Mouse (Mus musculus): ENCODE measurements around the gene Atg3. TPM values are rescaled to one million over a fixed set of nuclear protein-coding genes. Genes with fewer than 3 reads are reported as not detected.
A peak's percentile ranks its signal among the peaks of the same experiment; 100 is the strongest.

Gene Atg3
- polyA plus RNA-seq, 1 experiment from 2014 or later, result 34.6 TPM

DNA sequence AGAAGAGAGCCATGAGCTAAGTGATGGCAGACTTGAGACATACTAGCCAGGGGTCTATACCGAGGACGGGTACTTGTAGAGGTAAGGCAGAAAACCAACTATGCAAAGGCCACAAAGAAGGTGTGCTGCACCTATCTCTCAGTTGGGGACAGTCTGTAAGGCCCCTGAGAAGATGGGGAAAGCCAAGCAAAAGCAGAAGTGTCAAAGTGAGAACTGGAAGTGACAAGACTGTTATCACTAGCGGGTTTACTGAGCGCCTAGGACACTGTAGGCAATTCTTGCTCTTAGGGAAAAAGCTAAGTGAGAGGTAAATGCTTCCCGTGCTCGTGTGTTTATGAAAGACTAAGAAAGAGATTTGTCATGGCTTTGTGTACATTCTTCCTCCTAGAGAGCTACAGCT lies 13.5 kb upstream of the Atg3 start:
- H3K36me3 ChIP-seq, result peaks cover 66% of the 10 kb centered on the region
- 94% methylated on average over 6 of the region's 6 CpGs for WGBS

DNA sequence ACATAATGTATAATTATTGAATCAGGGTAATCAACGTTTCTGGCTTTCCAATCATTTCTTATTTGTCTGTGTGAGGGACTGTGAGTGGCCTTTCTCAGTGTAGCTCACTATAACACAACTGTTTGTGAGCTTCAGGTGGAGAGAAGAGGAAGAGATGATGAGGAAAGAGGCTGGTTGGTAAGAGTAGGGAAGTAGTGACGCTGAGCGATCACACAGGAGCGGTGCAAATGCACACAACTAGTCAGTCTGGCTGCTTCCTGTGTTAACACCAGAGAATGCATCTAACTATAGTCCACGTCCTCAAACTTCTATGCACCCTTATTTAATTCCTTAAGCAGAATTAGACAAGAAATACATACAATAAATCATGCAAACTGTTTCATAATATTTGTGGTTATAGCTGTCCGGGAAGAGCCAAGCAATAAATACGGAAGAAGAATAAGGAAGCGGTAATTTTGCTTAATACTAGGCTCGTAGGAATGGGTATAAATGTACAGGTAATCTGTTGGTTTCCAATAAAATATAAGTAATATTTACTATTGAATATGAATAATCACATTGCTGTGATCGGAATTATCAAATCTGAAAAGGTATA lies 10.0 kb upstream of the Atg3 start:
- Histone ChIP-seq H3K9me3 (no peaks in the 10 kb centered on the region), H3K9ac (no peak overlapping the region), H3K4me3 (no peak overlapping the region), H3K4me1 (no peaks in the 10 kb centered on the region), H3K4me2 (no peak overlapping the region), H3K27ac (no peak overlapping the region), H3K36me3 (peaks cover 53% of the 10 kb centered on the region), H3K27me3 (no peaks in the 10 kb centered on the region)
- ATAC-seq (ENCODE audit: insufficient number of reproducible peaks, insufficient read depth, low FRiP score, low TSS enrichment, low read depth), result no peak
- WGBS, result 93% methylated on average over 10 of the region's 10 CpGs

More for the DNA sequence above, 13.5 kb upstream of the Atg3 start:
- H3K9me3 ChIP-seq, result no peaks in the 10 kb centered on the region
- no peak for ATAC-seq (ENCODE audit: insufficient number of reproducible peaks, insufficient read depth, low FRiP score, low TSS enrichment, low read depth)
- H3K4me1 ChIP-seq, result no peaks in the 10 kb centered on the region
- no peak overlapping the region for H3K4me3 ChIP-seq
- no peak overlapping the region for H3K4me2 ChIP-seq
- H3K27me3 ChIP-seq, result no peaks in the 10 kb centered on the region
- no peak overlapping the region for H3K27ac ChIP-seq
- no peak overlapping the region for H3K9ac ChIP-seq

DNA sequence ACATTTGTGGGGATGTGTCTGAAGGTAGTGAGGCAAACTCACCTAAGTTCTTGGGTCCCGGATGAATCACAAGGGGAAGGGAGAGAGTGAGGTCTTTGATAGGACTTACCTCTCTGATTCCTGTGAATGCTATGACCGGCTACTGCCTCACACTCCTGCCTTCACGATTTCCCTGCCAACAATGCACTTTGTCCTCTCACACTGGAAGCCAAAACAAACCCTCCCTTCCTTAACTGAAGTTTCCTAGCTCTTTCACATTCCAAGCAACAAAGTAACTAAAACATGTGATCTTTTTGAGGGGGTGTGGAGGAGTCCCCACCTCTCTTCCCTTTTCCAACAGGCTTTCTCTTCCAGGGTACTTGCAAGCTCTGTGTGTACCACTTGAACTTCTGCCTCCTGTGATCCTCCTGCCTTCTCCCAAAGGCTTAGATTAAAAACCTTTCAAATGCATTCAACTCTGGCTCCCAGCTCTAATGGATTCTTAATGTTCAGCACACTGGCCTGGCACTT lies 3.8 kb upstream of the Atg3 start:
- no peak overlapping the region for H3K9ac ChIP-seq
- no peaks in the 10 kb centered on the region for H3K9me3 ChIP-seq
- H3K27ac ChIP-seq, result no peak overlapping the region
- no peak overlapping the region for H3K4me2 ChIP-seq
- H3K27me3 ChIP-seq, result no peaks in the 10 kb centered on the region
- no peak for ATAC-seq (ENCODE audit: insufficient number of reproducible peaks, insufficient read depth, low FRiP score, low TSS enrichment, low read depth)
- WGBS, result 88% methylated on average over 3 of the region's 3 CpGs
- H3K4me3 ChIP-seq, result no peak overlapping the region
- H3K36me3 ChIP-seq, result peaks cover 23% of the 10 kb centered on the region
- peaks cover 9% of the 10 kb centered on the region for H3K4me1 ChIP-seq

DNA sequence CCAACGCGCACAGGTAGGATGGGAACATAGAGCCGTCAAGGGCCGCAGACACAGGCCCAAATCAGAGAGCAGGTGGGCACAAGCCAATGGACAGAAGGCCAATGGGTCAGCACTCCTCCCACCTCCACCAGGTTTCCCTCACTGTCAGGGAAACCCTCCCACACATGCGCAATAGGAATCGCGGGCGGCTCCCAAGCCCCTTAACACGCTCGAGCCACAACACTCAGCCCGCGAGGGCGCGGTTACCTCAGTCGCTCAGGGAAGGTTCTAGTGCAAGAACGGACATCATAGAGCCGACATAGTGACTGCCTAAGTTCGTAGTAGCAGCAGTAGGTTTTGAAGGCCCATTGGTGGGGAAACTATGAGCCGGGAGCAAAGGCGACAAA lies 456 bp upstream of the Atg3 start:
- Histone ChIP-seq H3K4me3 (peak overlapping the region; percentile 92), H3K36me3 (peaks cover 9% of the 10 kb centered on the region; the same call in 1 of the 2 replicates), H3K27me3 (no peaks in the 10 kb centered on the region), H3K4me1 (peaks cover 16% of the 10 kb centered on the region), H3K9ac (peak overlapping the region; percentile 82), H3K9me3 (no peaks in the 10 kb centered on the region), H3K4me2 (peak overlapping the region; percentile 82), H3K27ac (peak overlapping the region; percentile 90)
- peak; percentile 64 for ATAC-seq (ENCODE audit: insufficient number of reproducible peaks, insufficient read depth, low FRiP score, low TSS enrichment, low read depth)
- under 1% methylated on average over 20 of the region's 20 CpGs for WGBS

DNA sequence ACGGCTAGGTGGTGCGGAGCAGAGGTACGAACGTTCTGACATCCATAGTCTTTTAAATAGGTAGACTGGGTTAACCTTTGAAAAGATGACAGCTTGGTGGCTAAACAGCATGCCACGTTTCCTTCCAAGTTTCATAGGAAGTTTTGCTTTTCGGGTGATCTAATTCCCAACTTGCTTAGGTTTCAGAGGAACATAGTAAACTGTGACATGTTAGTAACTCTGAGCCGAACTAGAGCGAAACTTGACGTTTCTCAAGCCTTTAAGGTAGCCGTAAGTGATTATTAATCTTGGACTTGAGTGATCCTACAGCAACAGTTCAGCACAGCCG lies 768 bp downstream of the Atg3 start:
- peak overlapping the region; percentile 90 for H3K27ac ChIP-seq
- no peaks in the 10 kb centered on the region for H3K9me3 ChIP-seq
- H3K4me3 ChIP-seq, result peak overlapping the region; percentile 92
- 4% methylated on average over 11 of the region's 11 CpGs for WGBS
- H3K27me3 ChIP-seq, result no peaks in the 10 kb centered on the region
- H3K4me1 ChIP-seq, result peaks cover 16% of the 10 kb centered on the region
- peaks cover 7% of the 10 kb centered on the region; the same call in 1 of the 2 replicates for H3K36me3 ChIP-seq
- peak overlapping the region; percentile 92 for H3K9ac ChIP-seq
- no peak for ATAC-seq (ENCODE audit: insufficient number of reproducible peaks, insufficient read depth, low FRiP score, low TSS enrichment, low read depth)
- peak overlapping the region; percentile 82 for H3K4me2 ChIP-seq

DNA sequence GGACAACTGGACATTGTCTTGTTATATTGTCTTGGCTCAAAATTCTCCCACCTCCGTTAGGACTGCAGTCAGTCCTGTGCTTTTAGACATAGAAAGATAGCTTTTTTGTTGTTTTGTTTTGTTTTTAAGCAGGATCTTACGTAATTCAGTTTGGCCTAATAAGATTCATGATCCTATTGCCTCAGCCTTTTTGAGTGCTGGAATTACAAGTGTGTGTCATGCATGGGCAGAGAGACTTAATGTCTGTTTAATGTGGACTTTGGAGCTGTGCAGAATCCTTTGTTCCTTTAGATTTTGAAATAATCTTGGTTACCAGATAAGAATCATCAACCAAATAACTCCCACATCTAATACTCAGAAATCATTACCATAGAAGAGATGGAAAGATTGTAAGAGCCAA lies 20.0 kb downstream of the Atg3 start:
- H3K4me1 ChIP-seq, result no peaks in the 10 kb centered on the region
- WGBS, result 93% methylated on average over 2 of the region's 2 CpGs
- H3K9ac ChIP-seq, result no peak overlapping the region
- no peaks in the 10 kb centered on the region for H3K9me3 ChIP-seq
- H3K36me3 ChIP-seq, result peaks cover 14% of the 10 kb centered on the region
- H3K4me3 ChIP-seq, result no peak overlapping the region
- no peak overlapping the region for H3K27ac ChIP-seq
- no peaks in the 10 kb centered on the region for H3K27me3 ChIP-seq
- H3K4me2 ChIP-seq, result no peak overlapping the region
- no peak for ATAC-seq (ENCODE audit: insufficient number of reproducible peaks, insufficient read depth, low FRiP score, low TSS enrichment, low read depth)

DNA sequence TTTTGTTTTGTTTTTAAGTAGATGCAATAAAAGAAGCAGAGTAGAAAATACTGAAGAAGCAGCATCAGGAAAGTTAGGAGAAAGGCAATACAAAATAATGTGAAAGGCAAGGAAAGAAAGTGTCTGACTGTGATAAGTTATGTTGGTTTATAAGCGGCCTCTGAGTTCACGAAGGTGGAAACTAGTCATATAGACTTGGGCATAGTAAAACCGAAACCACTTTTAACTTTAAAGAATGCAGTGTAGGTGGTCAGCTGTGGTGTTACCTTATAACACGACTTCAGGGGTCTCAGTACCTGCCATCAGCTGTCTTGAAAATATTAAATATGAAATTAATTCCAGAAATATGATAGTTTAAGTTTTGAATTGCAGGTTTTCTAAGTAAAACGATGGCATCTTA lies 23.2 kb downstream of the Atg3 start:
- Histone ChIP-seq H3K4me1 (no peaks in the 10 kb centered on the region), H3K4me2 (no peak overlapping the region), H3K9ac (no peak overlapping the region), H3K27me3 (no peaks in the 10 kb centered on the region), H3K36me3 (peaks cover 25% of the 10 kb centered on the region), H3K27ac (no peak overlapping the region), H3K4me3 (no peak overlapping the region), H3K9me3 (no peaks in the 10 kb centered on the region)
- no peak for ATAC-seq (ENCODE audit: insufficient number of reproducible peaks, insufficient read depth, low FRiP score, low TSS enrichment, low read depth)
- WGBS, result 89% methylated on average over 5 of the region's 5 CpGs

DNA sequence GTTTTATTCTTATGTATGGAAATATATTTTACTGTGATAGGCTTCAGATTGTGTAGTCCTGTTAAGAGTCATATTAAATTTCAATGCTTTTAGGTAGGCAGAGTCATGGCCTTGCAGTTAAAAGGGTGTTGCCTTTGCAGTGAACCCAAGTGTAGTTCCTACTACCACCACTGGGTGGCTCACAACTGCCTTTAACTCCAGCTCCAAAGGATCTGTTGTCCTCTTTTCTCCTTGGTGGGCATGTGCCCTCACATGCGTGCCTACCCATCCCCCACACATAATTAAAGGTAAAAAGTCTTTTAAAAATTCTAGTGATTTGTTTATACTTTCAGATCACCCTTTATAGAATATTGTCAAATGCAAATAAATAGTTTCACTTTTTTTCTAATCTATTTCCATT lies 34.0 kb downstream of the Atg3 start:
- Histone ChIP-seq H3K36me3 (peaks cover 14% of the 10 kb centered on the region), H3K9me3 (no peaks in the 10 kb centered on the region), H3K4me1 (no peaks in the 10 kb centered on the region), H3K27me3 (no peaks in the 10 kb centered on the region), H3K9ac (no peak overlapping the region), H3K27ac (no peak overlapping the region), H3K4me3 (no peak overlapping the region), H3K4me2 (no peak overlapping the region)
- WGBS, result 8% methylated on average over 1 of the region's 1 CpGs
- ATAC-seq (ENCODE audit: insufficient number of reproducible peaks, insufficient read depth, low FRiP score, low TSS enrichment, low read depth), result no peak

DNA sequence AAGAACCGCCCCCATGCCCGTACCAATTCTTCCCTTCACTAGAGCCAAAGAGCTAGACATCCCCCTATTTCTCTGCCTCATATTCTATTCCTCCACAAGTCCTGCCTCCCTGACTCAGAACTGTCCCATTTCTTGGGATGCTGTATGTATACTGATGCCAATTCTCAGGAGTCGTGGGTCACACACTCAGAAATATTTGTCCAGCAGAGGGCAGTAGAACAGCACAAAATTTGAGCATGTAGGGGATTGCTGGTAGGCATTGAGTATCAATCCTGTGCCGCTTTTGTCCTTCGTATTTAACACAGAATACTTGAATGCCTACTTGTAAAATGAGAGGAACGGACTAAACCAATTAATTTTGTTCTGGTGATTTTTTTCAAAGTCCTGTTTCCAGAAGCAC lies 38.2 kb downstream of the Atg3 start:
- Histone ChIP-seq H3K9ac (no peak overlapping the region), H3K4me1 (no peaks in the 10 kb centered on the region), H3K4me3 (no peak overlapping the region), H3K36me3 (no peaks in the 10 kb centered on the region), H3K4me2 (no peak overlapping the region), H3K9me3 (no peaks in the 10 kb centered on the region), H3K27me3 (no peaks in the 10 kb centered on the region), H3K27ac (no peak overlapping the region)
- no peak for ATAC-seq (ENCODE audit: insufficient number of reproducible peaks, insufficient read depth, low FRiP score, low TSS enrichment, low read depth)
- WGBS, result 29% methylated on average over 6 of the region's 6 CpGs

DNA sequence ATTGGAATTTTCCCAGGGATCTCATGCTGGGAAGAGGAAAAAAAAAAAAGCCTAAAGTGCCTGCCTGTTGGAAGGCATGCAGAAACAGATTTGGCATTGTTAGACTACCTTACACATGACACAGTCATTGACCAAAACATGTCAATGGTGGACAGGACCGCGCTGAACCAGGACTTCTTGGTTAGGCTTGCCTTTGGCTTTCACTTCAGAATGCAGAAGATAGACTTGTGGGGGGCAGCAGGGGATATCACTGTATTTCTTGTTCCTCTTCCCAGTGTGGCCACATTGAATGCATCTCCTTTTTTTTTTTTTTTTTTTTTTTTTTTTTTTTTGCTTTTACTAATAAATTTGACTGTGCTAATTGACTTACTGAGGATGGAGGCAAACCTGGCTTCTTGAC lies 42.8 kb downstream of the Atg3 start:
- 86% methylated on average over 2 of the region's 2 CpGs for WGBS
- Histone ChIP-seq H3K27ac (no peak overlapping the region), H3K4me1 (no peaks in the 10 kb centered on the region), H3K9me3 (no peaks in the 10 kb centered on the region), H3K27me3 (no peaks in the 10 kb centered on the region), H3K9ac (no peak overlapping the region), H3K4me2 (no peak overlapping the region), H3K4me3 (no peak overlapping the region), H3K36me3 (no peaks in the 10 kb centered on the region)
- ATAC-seq (ENCODE audit: insufficient number of reproducible peaks, insufficient read depth, low FRiP score, low TSS enrichment, low read depth), result no peak

DNA sequence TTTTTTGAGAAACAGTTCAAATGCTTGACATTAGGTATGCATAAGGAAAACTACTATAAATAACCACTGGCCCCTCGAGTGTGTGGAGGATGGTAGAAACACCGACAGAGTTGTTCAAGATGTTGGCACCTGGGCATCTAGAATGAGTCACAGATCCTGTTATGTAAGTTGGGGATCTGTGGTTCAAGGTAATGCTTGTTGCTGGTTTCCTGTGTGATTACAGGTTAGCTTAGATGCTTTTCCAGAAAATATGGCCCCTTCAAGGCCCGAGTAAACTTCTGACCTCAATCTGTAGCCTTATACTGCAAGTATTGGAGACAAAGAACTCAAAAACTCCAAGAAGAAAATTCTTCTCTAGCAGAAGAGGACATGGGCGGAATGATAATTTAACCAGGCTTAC lies 45.9 kb downstream of the Atg3 start:
- Histone ChIP-seq H3K9ac (no peak overlapping the region), H3K9me3 (no peaks in the 10 kb centered on the region), H3K36me3 (no peaks in the 10 kb centered on the region), H3K4me3 (no peak overlapping the region), H3K4me1 (no peaks in the 10 kb centered on the region), H3K27me3 (no peaks in the 10 kb centered on the region), H3K27ac (no peak overlapping the region), H3K4me2 (no peak overlapping the region)
- 85% methylated on average over 4 of the region's 4 CpGs for WGBS
- no peak for ATAC-seq (ENCODE audit: insufficient number of reproducible peaks, insufficient read depth, low FRiP score, low TSS enrichment, low read depth)

DNA sequence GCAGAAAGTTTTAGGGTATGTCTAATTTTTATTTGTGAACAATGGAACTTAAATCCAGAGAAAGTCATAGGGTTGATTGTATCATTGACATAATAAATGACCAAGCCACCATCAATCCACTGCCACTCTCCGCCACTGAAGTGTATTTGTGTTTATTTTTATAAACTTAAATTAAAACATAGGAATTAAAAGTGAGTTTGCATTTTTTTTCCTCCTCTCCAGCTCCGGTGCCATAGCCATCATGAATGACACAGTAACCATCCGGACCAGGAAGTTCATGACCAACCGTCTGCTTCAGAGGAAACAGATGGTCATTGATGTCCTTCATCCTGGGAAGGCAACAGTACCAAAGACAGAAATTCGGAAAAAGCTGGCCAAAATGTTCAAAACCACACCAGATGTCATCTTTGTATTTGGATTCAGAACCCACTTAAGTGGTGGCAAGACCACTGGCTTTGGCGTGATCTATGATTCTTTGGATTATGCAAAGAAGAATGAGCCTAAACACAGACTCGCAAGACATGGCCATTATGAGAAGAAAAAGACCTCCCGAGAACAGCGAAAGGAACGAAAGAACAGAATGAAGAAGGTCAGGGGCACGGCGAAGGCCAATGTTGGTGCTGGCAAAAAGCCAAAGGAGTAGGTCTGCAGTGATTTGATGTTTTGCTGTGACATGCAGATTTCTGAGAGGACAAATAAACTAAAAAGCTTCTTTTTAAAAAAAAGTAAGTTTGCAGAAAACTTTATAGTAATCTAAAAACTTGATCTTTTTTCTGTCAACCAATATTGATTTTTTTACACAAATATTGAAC lies 46.5 kb downstream of the Atg3 start:
- WGBS, result 84% methylated on average over 12 of the region's 12 CpGs
- no peak overlapping the region for H3K27ac ChIP-seq
- H3K4me3 ChIP-seq, result no peak overlapping the region
- no peaks in the 10 kb centered on the region for H3K9me3 ChIP-seq
- no peak for ATAC-seq (ENCODE audit: insufficient number of reproducible peaks, insufficient read depth, low FRiP score, low TSS enrichment, low read depth)
- no peaks in the 10 kb centered on the region for H3K27me3 ChIP-seq
- no peaks in the 10 kb centered on the region for H3K4me1 ChIP-seq
- no peaks in the 10 kb centered on the region for H3K36me3 ChIP-seq
- H3K9ac ChIP-seq, result no peak overlapping the region
- H3K4me2 ChIP-seq, result no peak overlapping the region
